Mouse (Mus musculus) cerebellum, adult 2 months (tissue): ENCODE measurements at regions not wholly inside any gene's neighbourhood (a gene's known extent, or its start where the extent isn't known, plus 50 kb on each side); places are given as distances from the start of the nearest gene placed in this dataset.

Source experiments
- DNase-seq, 2 experiments: peaks; one replicate each; pipeline ENCODE4 v3.0.0; 2021
- H3K27ac ChIP-seq: fragments of 200-500 bp; 2 replicates; pipeline ENCODE4 v1.5.1; 2012; ENCODE audit warnings: low read length, control low read depth, inconsistent platforms; ENCODE audit not compliant: insufficient read depth
- H3K27me3 ChIP-seq: fragments of 200-500 bp; 2 replicates; pipeline ENCODE4 v1.6.1; 2012; ENCODE audit warnings: inconsistent platforms, mild to moderate bottlenecking, low read length, moderate library complexity; ENCODE audit not compliant: control insufficient read depth, insufficient read depth
- H3K4me1 ChIP-seq: fragments of 200-500 bp; 2 replicates; pipeline ENCODE4 v1.6.1; 2011; ENCODE audit warnings: low read length; ENCODE audit not compliant: control insufficient read depth, insufficient read depth
- H3K4me3 ChIP-seq: fragments of 200-500 bp; replicated peaks from 2 replicates; pipeline ENCODE3; 2011; ENCODE audit warnings: mild to moderate bottlenecking, low read depth, low read length, control low read depth; ENCODE audit not compliant: insufficient read depth
- CTCF ChIP-seq: fragments of 200-500 bp; IDR thresholded peaks from 2 replicates; pipeline ENCODE4 v1.5.1; 2011; ENCODE audit warnings: low read depth, mild to moderate bottlenecking, control low read depth, low read length, moderate library complexity, borderline replicate concordance; ENCODE audit not compliant: insufficient read depth
- POLR2A ChIP-seq: fragments of 200-500 bp; IDR thresholded peaks from 2 replicates; pipeline ENCODE4 v1.6.1; 2011; ENCODE audit warnings: low read length, control low read depth, borderline replicate concordance; ENCODE audit not compliant: insufficient read depth
- WGBS: fragments of 180-500 bp; shearing (Covaris S2); methylation state at CpG from one replicate; pipeline ENCODE4 v1.1.7; 2018; 5-methylcytosine and 5-hydroxymethylcytosine counted together

GRCm38 (mm10) chr4:47846389-47847318, 198.3 kb upstream of the Nr4a3 start:
- 34% methylated on average over 12 of the region's 12 CpGs for WGBS
- DNase-seq, result no peak
- TF ChIP-seq CTCF, result no peak
- no peak for TF ChIP-seq POLR2A
- Histone ChIP-seq H3K4me3 (no peak overlapping the region), H3K27me3 (no peaks in the 10 kb centered on the region), H3K27ac (no peak overlapping the region), H3K4me1 (no peaks in the 10 kb centered on the region)

GRCm38 (mm10) chr4:47861151-47861550, 183.8 kb upstream of the Nr4a3 start:
- H3K27ac ChIP-seq, result no peak overlapping the region
- TF ChIP-seq CTCF (no peak), POLR2A (no peak)
- no peak overlapping the region for H3K4me3 ChIP-seq
- no peak for DNase-seq
- H3K4me1 ChIP-seq, result no peaks in the 10 kb centered on the region
- 83% methylated on average over 6 of the region's 6 CpGs for WGBS
- H3K27me3 ChIP-seq, result no peaks in the 10 kb centered on the region

GRCm38 (mm10) chr4:47870010-47870637, 174.8 kb upstream of the Nr4a3 start:
- H3K27me3 ChIP-seq, result no peaks in the 10 kb centered on the region
- no peak for TF ChIP-seq CTCF
- no peak for TF ChIP-seq POLR2A
- DNase-seq, result no peak
- no peak overlapping the region for H3K27ac ChIP-seq
- H3K4me3 ChIP-seq, result no peak overlapping the region
- no peaks in the 10 kb centered on the region for H3K4me1 ChIP-seq
- WGBS, result 95% methylated on average over 7 of the region's 7 CpGs

- no peaks in the 10 kb centered on the region for H3K27me3 ChIP-seq
- no peak overlapping the region for H3K4me3 ChIP-seq
- H3K27ac ChIP-seq, result no peak overlapping the region
- no peaks in the 10 kb centered on the region for H3K4me1 ChIP-seq
- 65% methylated on average over 5 of the region's 5 CpGs for WGBS
- no peak for DNase-seq
- TF ChIP-seq CTCF (no peak), POLR2A (no peak)
Observed at GRCm38 (mm10) chr4:47870638-47871019, 174.3 kb upstream of the Nr4a3 start.

- 17% methylated on average over 9 of the region's 9 CpGs for WGBS
- Histone ChIP-seq H3K27me3 (no peaks in the 10 kb centered on the region), H3K4me3 (no peak overlapping the region), H3K4me1 (peaks cover 12% of the 10 kb centered on the region), H3K27ac (0 out of 2 replicates have a peak overlapping the region, but pooled peaks have one; percentile 13)
- TF ChIP-seq CTCF, result no peak
- no peak for TF ChIP-seq POLR2A
- DNase-seq, result peak; percentile 70 to 86
Observed at GRCm38 (mm10) chr4:47881560-47881959, 163.4 kb upstream of the Nr4a3 start.

GRCm38 (mm10) chr4:47882076-47882475, 162.9 kb upstream of the Nr4a3 start:
- Histone ChIP-seq H3K27ac (0 out of 2 replicates have a peak overlapping the region, but pooled peaks have one; percentile 23), H3K27me3 (no peaks in the 10 kb centered on the region), H3K4me3 (no peak overlapping the region), H3K4me1 (peaks cover 12% of the 10 kb centered on the region)
- peak in 1 of 2 experiments; percentile 26 for DNase-seq
- WGBS, result 68% methylated on average over 10 of the region's 10 CpGs
- no peak for TF ChIP-seq POLR2A
- TF ChIP-seq CTCF, result no peak

GRCm38 (mm10) chr4:47899579-47899978, 145.4 kb upstream of the Nr4a3 start:
- TF ChIP-seq CTCF (no peak), POLR2A (no peak)
- DNase-seq, result peak; percentile 58 to 69
- H3K27me3 ChIP-seq, result no peaks in the 10 kb centered on the region
- H3K4me3 ChIP-seq, result no peak overlapping the region
- 5% methylated on average over 7 of the region's 7 CpGs for WGBS
- H3K27ac ChIP-seq, result no peak overlapping the region
- H3K4me1 ChIP-seq, result no peaks in the 10 kb centered on the region; the same call in 1 of the 2 replicates
